Mouse (Mus musculus) neural tube, embryonic 11.5 days (tissue): ENCODE measurements around the gene Babam2. TPM values are rescaled to one million over a fixed set of nuclear protein-coding genes. Genes with fewer than 3 reads are reported as not detected.

ENCODE experiments used
- ATAC-seq: fragments of 200-750 bp; cut with Nextera tagmentation; 2 replicates; pipeline ENCODE4 v1.8.0; 2017; ENCODE audit warnings: moderate number of reproducible peaks, mild to moderate bottlenecking, moderate TSS enrichment, moderate library complexity; ENCODE audit not compliant: insufficient read depth, low FRiP score, low TSS enrichment
- DNase-seq: peaks from one replicate; pipeline ENCODE4 v3.0.0-alpha.2; 2015; ENCODE audit warnings: low spot score
- H3K27ac ChIP-seq: fragments of 300-500 bp; sonication (generic); 2 replicates; pipeline ENCODE4 v1.5.1; 2014; ENCODE audit warnings: low read depth, mild to moderate bottlenecking, low read length
- H3K27me3 ChIP-seq: fragments of 300-500 bp; sonication (generic); 2 replicates; pipeline ENCODE4 v1.6.1; 2014; ENCODE audit warnings: mild to moderate bottlenecking, low read length, mixed read lengths; ENCODE audit not compliant: control insufficient read depth, insufficient read depth
- H3K36me3 ChIP-seq: fragments of 300-500 bp; sonication (generic); 2 replicates; pipeline ENCODE4 v1.6.1; 2014; ENCODE audit warnings: mild to moderate bottlenecking, low read length, moderate library complexity, mixed read lengths; ENCODE audit not compliant: control insufficient read depth, insufficient read depth
- H3K4me1 ChIP-seq: fragments of 300-500 bp; sonication (generic); 2 replicates; pipeline ENCODE4 v1.6.1; 2014; ENCODE audit warnings: low read length, mixed read lengths; ENCODE audit not compliant: control insufficient read depth, insufficient read depth
- H3K4me2 ChIP-seq: fragments of 300-500 bp; sonication (generic); 2 replicates; pipeline ENCODE4 v1.6.1; 2014; ENCODE audit warnings: low read depth, mild to moderate bottlenecking, moderate library complexity
- H3K4me3 ChIP-seq: fragments of 300-500 bp; sonication (generic); 2 replicates; pipeline ENCODE4 v1.5.1; 2014; ENCODE audit warnings: low read depth, low read length
- H3K9ac ChIP-seq: fragments of 300-500 bp; sonication (generic); 2 replicates; pipeline ENCODE4 v1.6.1; 2014; ENCODE audit warnings: mild to moderate bottlenecking, low read length
- H3K9me3 ChIP-seq: fragments of 300-500 bp; sonication (generic); 2 replicates; pipeline ENCODE4 v1.6.1; 2016; ENCODE audit warnings: low read length; ENCODE audit not compliant: control insufficient read depth
- WGBS: fragments of 180-500 bp; shearing (Covaris S2); extraction: QIAGEN DNeasy Blood & Tissue Kit; methylation state at CpG from one replicate; pipeline ENCODE4 v1.1.7; 2014; 5-methylcytosine and 5-hydroxymethylcytosine counted together
- polyA plus RNA-seq: library from polyadenylated mRNA; unstranded; fragments of >200 nt; fragmentation: Nextera tagmentation; extraction: Ambion mirVana; gene quantifications from 2 replicates; pipeline ENCODE4 v1.2.1, GENCODE M21; 2014

The Babam2 gene
- polyA plus RNA-seq, 1 experiment from 2014 or later, result 45.0 TPM

- no peak overlapping the region for H3K4me2 ChIP-seq
- ATAC-seq (no peak), DNase-seq (no peak)
- H3K27me3 ChIP-seq, result no peaks in the 10 kb centered on the region
- no peak overlapping the region for H3K9ac ChIP-seq
- H3K27ac ChIP-seq, result no peak overlapping the region
- no peak overlapping the region for H3K4me3 ChIP-seq
- WGBS, result 61% methylated on average over 4 of the region's 4 CpGs
- H3K4me1 ChIP-seq, result no peaks in the 10 kb centered on the region
- no peaks in the 10 kb centered on the region for H3K9me3 ChIP-seq
- H3K36me3 ChIP-seq, result no peaks in the 10 kb centered on the region
Measured at GRCm38 (mm10) chr5:32071314-32071713, 373.8 kb downstream of the Babam2 start.

GRCm38 (mm10) chr5:32071824-32072223 is 374.3 kb downstream of the Babam2 start:
- H3K4me1 ChIP-seq, result no peaks in the 10 kb centered on the region
- WGBS, result 91% methylated on average over 5 of the region's 5 CpGs
- DNase-seq (no peak), ATAC-seq (no peak)
- no peaks in the 10 kb centered on the region for H3K36me3 ChIP-seq
- H3K4me2 ChIP-seq, result no peak overlapping the region
- H3K4me3 ChIP-seq, result no peak overlapping the region
- no peak overlapping the region for H3K27ac ChIP-seq
- H3K9me3 ChIP-seq, result no peaks in the 10 kb centered on the region
- H3K27me3 ChIP-seq, result no peaks in the 10 kb centered on the region
- no peak overlapping the region for H3K9ac ChIP-seq

- Histone ChIP-seq H3K4me3 (no peak overlapping the region), H3K36me3 (no peaks in the 10 kb centered on the region), H3K4me1 (no peaks in the 10 kb centered on the region), H3K27me3 (no peaks in the 10 kb centered on the region), H3K9ac (no peak overlapping the region), H3K4me2 (no peak overlapping the region), H3K27ac (no peak overlapping the region), H3K9me3 (no peaks in the 10 kb centered on the region)
- DNase-seq (no peak), ATAC-seq (no peak)
- WGBS, result 95% methylated on average over 3 of the region's 3 CpGs
Measured at GRCm38 (mm10) chr5:32072877-32073276, 375.4 kb downstream of the Babam2 start.

GRCm38 (mm10) chr5:32074053-32074452 is 376.6 kb downstream of the Babam2 start:
- no peaks in the 10 kb centered on the region for H3K27me3 ChIP-seq

GRCm38 (mm10) chr5:32077139-32077538 is 379.7 kb downstream of the Babam2 start:
- H3K9me3 ChIP-seq, result no peaks in the 10 kb centered on the region
- no peak for DNase-seq
- no peaks in the 10 kb centered on the region for H3K4me1 ChIP-seq
- no peaks in the 10 kb centered on the region for H3K27me3 ChIP-seq
- 90% methylated on average over 3 of the region's 3 CpGs for WGBS
- H3K27ac ChIP-seq, result no peak overlapping the region
- no peak overlapping the region for H3K4me3 ChIP-seq
- no peak overlapping the region for H3K4me2 ChIP-seq
- ATAC-seq, result no peak
- H3K9ac ChIP-seq, result no peak overlapping the region
- no peaks in the 10 kb centered on the region for H3K36me3 ChIP-seq

More at GRCm38 (mm10) chr5:32074053-32074452, 376.6 kb downstream of the Babam2 start:
- ATAC-seq, result no peak
- Histone ChIP-seq H3K9me3 (no peaks in the 10 kb centered on the region), H3K27ac (no peak overlapping the region), H3K36me3 (no peaks in the 10 kb centered on the region), H3K4me1 (no peaks in the 10 kb centered on the region), H3K9ac (no peak overlapping the region), H3K4me2 (no peak overlapping the region), H3K4me3 (no peak overlapping the region)
- no peak for DNase-seq
- WGBS, result 92% methylated on average over 3 of the region's 3 CpGs

- H3K9ac ChIP-seq, result no peak overlapping the region
- no peak for DNase-seq
- 72% methylated on average over 4 of the region's 4 CpGs for WGBS
Measured at GRCm38 (mm10) chr5:32078986-32079385, 381.5 kb downstream of the Babam2 start.

GRCm38 (mm10) chr5:32080490-32081219 is 383.2 kb downstream of the Babam2 start:
- H3K9me3 ChIP-seq, result no peaks in the 10 kb centered on the region
- no peaks in the 10 kb centered on the region for H3K36me3 ChIP-seq
- no peak overlapping the region for H3K4me3 ChIP-seq
- DNase-seq (no peak), ATAC-seq (no peak)
- H3K9ac ChIP-seq, result no peak overlapping the region
- H3K27ac ChIP-seq, result no peak overlapping the region
- 37% methylated on average over 7 of the region's 7 CpGs for WGBS
- no peaks in the 10 kb centered on the region for H3K27me3 ChIP-seq
- no peak overlapping the region for H3K4me2 ChIP-seq
- no peaks in the 10 kb centered on the region for H3K4me1 ChIP-seq

More at GRCm38 (mm10) chr5:32078986-32079385, 381.5 kb downstream of the Babam2 start:
- no peak overlapping the region for H3K27ac ChIP-seq
- H3K36me3 ChIP-seq, result no peaks in the 10 kb centered on the region
- no peak overlapping the region for H3K4me3 ChIP-seq
- no peaks in the 10 kb centered on the region for H3K27me3 ChIP-seq
- H3K4me1 ChIP-seq, result no peaks in the 10 kb centered on the region
- no peak for ATAC-seq
- H3K9me3 ChIP-seq, result no peaks in the 10 kb centered on the region
- no peak overlapping the region for H3K4me2 ChIP-seq

- no peaks in the 10 kb centered on the region for H3K4me1 ChIP-seq
- H3K4me3 ChIP-seq, result no peak overlapping the region
- no peaks in the 10 kb centered on the region for H3K36me3 ChIP-seq
- ATAC-seq (no peak), DNase-seq (no peak)
- H3K9ac ChIP-seq, result no peak overlapping the region
- H3K9me3 ChIP-seq, result no peaks in the 10 kb centered on the region
- 83% methylated on average over 10 of the region's 10 CpGs for WGBS
- H3K27ac ChIP-seq, result no peak overlapping the region
- no peak overlapping the region for H3K4me2 ChIP-seq
- H3K27me3 ChIP-seq, result no peaks in the 10 kb centered on the region
Measured at GRCm38 (mm10) chr5:32084401-32084804, 386.9 kb downstream of the Babam2 start.

GRCm38 (mm10) chr5:32085566-32085965 is 388.1 kb downstream of the Babam2 start:
- Histone ChIP-seq H3K9ac (no peak overlapping the region), H3K27ac (no peak overlapping the region), H3K36me3 (no peaks in the 10 kb centered on the region), H3K4me2 (no peak overlapping the region), H3K4me1 (no peaks in the 10 kb centered on the region), H3K4me3 (no peak overlapping the region), H3K9me3 (no peaks in the 10 kb centered on the region), H3K27me3 (no peaks in the 10 kb centered on the region)
- WGBS, result 88% methylated on average over 2 of the region's 2 CpGs
- no peak for ATAC-seq
- DNase-seq, result no peak
